Mouse (Mus musculus): ENCODE data around the gene Myl9.

The Myl9 gene

GRCm38 (mm10) chr2:156764747-156765146 lies 10.5 kb upstream of the Myl9 start:
- no peak for DNase-seq (ENCODE audit: low spot score)

DNA sequence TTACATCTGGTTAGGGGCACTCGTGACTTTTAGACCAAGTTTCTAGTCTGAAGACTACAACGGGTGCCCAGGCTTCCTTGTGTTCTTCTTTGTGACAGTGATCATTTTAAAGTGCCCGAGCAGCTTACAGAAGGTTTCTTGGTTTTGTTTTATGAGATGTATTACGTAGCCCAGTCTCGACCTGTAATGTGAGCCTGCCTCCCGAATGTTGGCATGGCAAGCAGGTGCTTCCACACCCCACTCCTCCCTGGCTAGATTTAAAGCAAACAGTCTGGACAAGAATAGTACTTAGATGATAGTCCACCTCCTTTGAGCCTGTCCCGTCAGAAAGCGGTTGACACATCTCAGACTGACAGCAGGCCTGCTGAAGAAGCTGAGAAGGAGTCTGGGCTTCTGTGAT lies 9.6 kb upstream of the Myl9 start:
- no peak for DNase-seq (ENCODE audit: low spot score)

DNA sequence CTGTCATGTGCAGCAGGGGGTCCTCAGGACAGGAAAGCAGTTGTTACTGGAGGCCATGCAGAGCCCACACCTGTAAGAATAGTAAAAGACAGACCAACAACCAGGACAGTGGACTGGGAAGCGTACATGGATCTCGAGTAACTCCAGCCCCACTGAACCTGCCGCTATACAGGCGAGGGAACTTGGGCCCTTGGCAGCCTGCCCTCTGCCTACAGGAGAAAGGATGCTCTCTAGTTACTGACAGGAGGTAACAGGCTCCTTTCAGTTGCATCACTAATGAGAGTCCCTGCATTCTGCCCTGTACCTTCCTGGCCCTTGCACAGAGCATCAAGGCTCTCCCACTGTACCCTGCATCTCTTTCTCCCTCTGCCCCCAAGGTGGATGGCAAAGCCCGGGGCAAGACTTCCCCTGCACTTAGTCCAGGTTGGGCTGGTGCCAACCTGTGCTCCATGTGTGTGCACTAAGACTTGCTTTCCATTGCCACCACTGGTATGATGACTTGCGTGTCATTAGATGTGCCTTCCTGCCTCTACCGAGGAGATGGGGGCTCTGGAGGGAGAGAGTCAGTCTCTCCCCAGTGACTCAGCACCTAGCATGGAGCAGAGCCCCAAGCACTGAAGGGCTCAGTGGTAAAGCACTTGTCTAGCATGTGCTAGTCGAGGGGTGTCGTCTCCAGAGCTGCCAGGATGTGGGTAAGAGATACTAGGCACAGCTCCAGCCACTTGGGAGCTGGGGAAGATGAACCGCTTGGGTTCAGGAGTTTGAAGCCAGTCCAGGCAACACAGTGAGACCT lies 8.8 kb upstream of the Myl9 start:
- no peak for DNase-seq (ENCODE audit: low spot score)

- DNase-seq (ENCODE audit: low spot score), result no peak
These were observed 8.1 kb upstream of the Myl9 start for GRCm38 (mm10) chr2:156767108-156767507.

GRCm38 (mm10) chr2:156769274-156769673 lies 5.9 kb upstream of the Myl9 start:
- no peak for DNase-seq (ENCODE audit: low spot score)

DNA sequence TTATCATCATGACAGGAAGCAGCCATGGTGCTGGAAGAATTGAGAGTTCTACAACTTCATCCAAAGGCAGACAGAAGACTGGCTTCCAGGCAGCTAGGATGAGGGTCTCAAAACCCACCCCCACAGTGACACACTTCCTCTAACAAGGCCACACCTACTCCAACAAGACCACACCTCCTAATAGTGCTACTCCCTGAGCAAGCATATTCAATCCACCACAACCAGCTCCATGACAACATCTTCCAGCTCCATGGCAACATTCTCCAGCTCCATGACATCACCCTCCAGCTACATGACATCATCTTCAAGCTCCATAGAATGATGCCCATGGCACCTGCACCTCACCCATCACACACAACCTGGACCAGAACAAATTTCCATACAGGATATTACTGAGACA lies 1.8 kb upstream of the Myl9 start:
- no peak for DNase-seq (ENCODE audit: low spot score)

- no peak for DNase-seq (ENCODE audit: low spot score)
These were observed 1.0 kb upstream of the Myl9 start for GRCm38 (mm10) chr2:156774035-156774737.

- DNase-seq (ENCODE audit: low spot score), result no peak
These were observed 525 bp downstream of the Myl9 start for GRCm38 (mm10) chr2:156775455-156776435.

DNA sequence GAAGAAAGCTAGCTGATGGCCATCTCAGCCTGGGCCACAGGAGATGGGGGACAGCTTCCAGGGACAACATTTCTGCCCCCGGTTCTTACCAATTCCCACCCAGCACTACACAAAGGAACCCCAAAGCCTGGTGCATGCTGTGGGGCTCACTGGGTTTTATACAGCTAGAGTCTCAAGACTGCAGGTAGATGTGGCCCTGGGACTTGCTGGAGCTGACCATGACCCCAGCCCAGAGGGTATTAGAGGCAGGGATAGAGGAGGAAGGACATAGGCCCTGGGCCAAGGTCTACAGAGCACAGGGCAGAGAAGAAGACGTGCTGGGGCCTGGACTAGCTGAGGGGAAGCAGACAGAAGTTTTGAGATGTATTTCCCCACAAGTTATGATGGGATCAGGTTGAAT lies 1.7 kb downstream of the Myl9 start:
- DNase-seq (ENCODE audit: low spot score), result no peak

DNA sequence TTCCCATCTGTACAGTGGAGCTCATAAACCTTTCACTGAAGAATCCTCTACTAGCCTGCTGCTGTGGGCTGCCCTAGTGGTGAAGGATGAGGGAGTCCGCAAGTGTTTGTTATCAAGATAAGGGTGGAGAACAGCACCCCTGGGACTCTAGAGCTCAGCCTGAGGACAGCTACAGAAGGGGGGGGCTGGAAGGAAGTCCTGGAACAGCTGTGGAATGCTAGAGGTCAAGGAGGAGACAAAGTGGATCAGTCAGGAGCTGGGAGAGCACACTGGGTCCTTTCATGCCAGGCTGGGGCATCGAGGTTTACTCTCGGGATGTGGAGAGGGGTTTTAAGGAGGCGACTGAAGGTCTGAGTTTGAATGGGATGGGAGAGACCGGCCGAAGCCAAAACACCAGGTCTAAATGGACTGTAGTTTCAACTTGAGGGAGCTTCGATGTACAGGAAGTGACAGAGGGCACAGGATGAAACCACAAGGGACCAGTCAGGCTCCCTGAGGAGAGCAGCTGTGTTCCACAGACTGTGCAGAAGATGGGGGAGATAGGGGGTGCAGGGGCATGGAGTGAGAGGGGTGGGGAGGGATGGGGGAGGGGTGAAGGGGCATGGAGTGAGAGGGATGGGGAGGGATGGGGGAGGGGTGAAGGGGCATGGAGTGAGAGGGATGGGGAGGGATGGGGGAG lies 2.2 kb downstream of the Myl9 start:
- DNase-seq (ENCODE audit: low spot score), result no peak

GRCm38 (mm10) chr2:156778571-156778970 lies 3.4 kb downstream of the Myl9 start:
- DNase-seq (ENCODE audit: low spot score), result no peak

- DNase-seq (ENCODE audit: low spot score), result no peak
These were observed 3.8 kb downstream of the Myl9 start for GRCm38 (mm10) chr2:156779036-156779435.

GRCm38 (mm10) chr2:156779488-156779887 lies 4.3 kb downstream of the Myl9 start:
- DNase-seq (ENCODE audit: low spot score), result no peak

DNA sequence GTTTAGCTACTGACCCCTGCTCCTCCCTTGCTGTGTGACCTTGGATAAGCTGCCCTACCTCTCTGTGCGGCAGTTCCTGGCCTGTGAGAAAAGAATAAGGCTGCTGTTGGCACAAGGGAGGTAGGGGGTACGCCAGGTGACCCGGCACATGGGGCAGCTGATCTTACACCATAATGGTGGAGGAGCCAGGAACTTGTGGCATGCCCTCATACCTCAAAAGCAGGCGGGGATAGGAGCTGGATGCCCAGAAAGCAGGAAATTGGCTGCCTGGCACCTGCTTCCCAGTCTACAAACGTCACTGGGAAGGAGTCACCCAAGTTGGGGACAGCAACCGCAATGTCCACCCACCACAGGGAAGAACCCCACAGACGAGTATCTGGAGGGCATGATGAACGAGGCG lies 4.9 kb downstream of the Myl9 start:
- DNase-seq (ENCODE audit: low spot score), result no peak

DNA sequence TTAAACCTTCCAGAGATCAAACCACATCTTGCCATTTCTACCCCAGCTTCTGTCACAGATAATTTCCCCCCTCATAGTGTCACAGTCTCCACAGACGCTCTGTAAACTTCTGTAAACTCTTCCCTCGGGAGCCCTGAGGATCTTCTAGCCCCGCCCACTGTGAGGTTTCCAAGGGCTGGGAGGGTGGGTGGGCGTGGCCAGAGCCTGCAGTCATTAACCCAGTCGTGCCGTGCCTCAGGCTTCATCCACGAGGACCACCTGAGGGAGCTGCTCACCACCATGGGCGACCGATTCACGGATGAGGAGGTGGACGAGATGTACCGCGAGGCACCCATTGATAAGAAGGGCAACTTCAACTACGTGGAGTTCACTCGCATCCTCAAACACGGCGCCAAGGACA lies 5.5 kb downstream of the Myl9 start:
- no peak for DNase-seq (ENCODE audit: low spot score)

- DNase-seq (ENCODE audit: low spot score), result no peak
These were observed 6.1 kb downstream of the Myl9 start for GRCm38 (mm10) chr2:156781281-156781680.

- no peak for DNase-seq (ENCODE audit: low spot score)
These were observed 6.7 kb downstream of the Myl9 start for GRCm38 (mm10) chr2:156781836-156782480.

DNA sequence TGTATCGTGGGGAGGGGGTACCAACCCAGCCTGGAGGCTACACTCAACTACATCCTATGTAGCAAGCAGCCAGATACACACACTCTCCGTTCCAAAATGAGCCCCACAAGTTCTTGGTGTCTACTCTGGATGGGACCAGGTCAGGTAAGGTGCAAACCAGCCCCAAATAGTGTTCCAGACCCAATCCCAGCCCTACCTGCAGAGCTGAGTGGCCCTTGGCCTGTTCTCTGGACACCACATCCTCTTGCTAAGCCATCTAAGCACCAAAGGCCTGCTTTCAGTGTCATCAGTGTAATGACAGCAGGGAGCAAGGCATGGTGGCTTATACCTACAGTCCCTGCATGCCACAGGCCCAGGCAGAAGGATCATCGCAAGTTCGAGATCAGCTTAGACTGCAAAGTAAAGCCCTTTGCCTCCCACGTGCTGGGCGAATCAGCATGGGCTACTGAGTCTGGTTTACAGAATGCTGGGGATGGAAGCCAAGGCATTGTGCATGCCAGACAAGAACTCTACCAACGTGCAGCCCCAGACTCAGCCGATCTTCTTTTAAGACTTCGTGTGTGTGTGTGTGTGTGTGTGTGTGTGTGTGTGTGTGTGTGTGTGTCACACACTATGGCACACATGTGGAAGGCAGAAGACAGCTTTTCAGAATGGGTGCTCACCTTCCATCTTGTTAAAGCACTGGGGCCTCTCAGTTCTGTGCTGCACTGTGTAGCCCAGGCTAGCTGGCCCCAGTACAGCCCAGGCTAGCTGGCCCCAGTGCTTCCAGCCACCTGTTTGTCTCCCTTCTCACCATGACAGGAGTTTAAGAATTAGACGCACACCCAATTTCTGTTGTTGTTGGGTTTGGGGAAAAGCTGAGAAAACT lies 7.5 kb downstream of the Myl9 start:
- no peak for DNase-seq (ENCODE audit: low spot score)

GRCm38 (mm10) chr2:156783349-156783728 lies 8.1 kb downstream of the Myl9 start:
- no peak for DNase-seq (ENCODE audit: low spot score)

GRCm38 (mm10) chr2:156784016-156784585 lies 8.9 kb downstream of the Myl9 start:
- DNase-seq (ENCODE audit: low spot score), result no peak

All from layer of hippocampus, adult 11-12 months (tissue).